Mouse (Mus musculus) CH12.LX (cell line): ENCODE measurements around the gene Cth.

Experiments used
- BHLHE40 ChIP-seq: IDR thresholded peaks from 2 replicates; pipeline ENCODE4 v1.6.1; 2011; ENCODE audit warnings: mild to moderate bottlenecking, low read depth, low read length, improper control_type of control experiment
- CTCF ChIP-seq, 2 experiments: IDR thresholded peaks in 1 of 2; conservative IDR thresholded peaks in 1 of 2; 2 replicates each; pipeline ENCODE4 v1.5.1; 2011 to 2012; ENCODE audit warnings: low read depth in 2 of 2, low read length in 2 of 2, improper control_type of control experiment in 1 of 2, inconsistent platforms in 1 of 2, mild to moderate bottlenecking in 1 of 2, moderate library complexity in 1 of 2
- EP300 ChIP-seq: IDR thresholded peaks from 2 replicates; pipeline ENCODE4 v1.6.1; 2011; ENCODE audit warnings: low read length, improper control_type of control experiment
- HCFC1 ChIP-seq: IDR thresholded peaks from 2 replicates; pipeline ENCODE4 v1.6.1; 2012; ENCODE audit warnings: low read depth, mild to moderate bottlenecking, inconsistent platforms, low read length, improper control_type of control experiment
- IRF4 ChIP-seq: IDR thresholded peaks from 2 replicates; pipeline ENCODE4 v1.6.1; 2014; ENCODE audit warnings: low read depth, mild to moderate bottlenecking, inconsistent platforms, low read length, improper control_type of control experiment
- MEF2A ChIP-seq: IDR thresholded peaks from 2 replicates; pipeline ENCODE4 v1.6.1; 2014; ENCODE audit warnings: low read depth, mild to moderate bottlenecking, inconsistent platforms, low read length, improper control_type of control experiment, borderline replicate concordance
- POLR2A ChIP-seq: IDR thresholded peaks from 2 replicates; pipeline ENCODE4 v1.6.1; 2011; ENCODE audit warnings: low read depth, mild to moderate bottlenecking, improper control_type of control experiment, low read length
- TBP ChIP-seq: conservative IDR thresholded peaks from 2 replicates; pipeline ENCODE4 v1.6.1; 2011; ENCODE audit warnings: low read depth, low read length, improper control_type of control experiment
- USF2 ChIP-seq: conservative IDR thresholded peaks from 2 replicates; pipeline ENCODE4 v1.6.1; 2011; ENCODE audit warnings: low read depth, low read length, improper control_type of control experiment
- ZC3H11A ChIP-seq: IDR thresholded peaks from 2 replicates; pipeline ENCODE4 v1.6.1; 2012; ENCODE audit warnings: low read depth, mild to moderate bottlenecking, inconsistent platforms, low read length, improper control_type of control experiment

DNA sequence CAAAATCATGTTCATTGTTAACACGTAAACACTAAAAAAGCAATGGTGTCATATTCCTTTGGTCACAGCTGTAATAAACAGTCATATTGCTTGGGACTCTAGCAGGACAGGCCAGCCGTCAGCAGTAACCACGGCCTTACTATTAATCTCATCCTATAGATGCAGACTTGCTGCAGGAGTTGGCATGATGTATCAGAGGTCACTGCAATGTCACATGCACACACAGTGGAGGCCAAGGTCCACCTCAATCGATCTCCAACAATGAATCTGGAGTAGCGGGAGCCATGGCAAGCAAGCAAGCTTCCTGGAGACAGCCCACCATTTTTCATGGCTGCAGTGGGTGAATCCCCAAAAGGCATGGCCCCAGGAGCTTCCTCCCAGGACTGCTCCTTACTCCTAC, 23.2 kb downstream of the Cth start:
- no peak for TF ChIP-seq USF2
- TF ChIP-seq MEF2A, result no peak
- no peak for TF ChIP-seq ZC3H11A
- no peak for TF ChIP-seq POLR2A
- TF ChIP-seq CTCF (conservative IDR thresholded peaks at IDR 0.05 in 1 of 2, IDR thresholded peaks at IDR 0.05 in 1 of 2; ENCODE audit: low read depth in 2 of 2, low read length in 2 of 2), result no peak
- TF ChIP-seq TBP, result no peak
- no peak for TF ChIP-seq EP300
- TF ChIP-seq IRF4, result no peak
- no peak for TF ChIP-seq HCFC1
- TF ChIP-seq BHLHE40, result no peak
